Mouse (Mus musculus) lung, postnatal 0 days (tissue): ENCODE results near the gene Snrnp27. TPM values are rescaled to one million over a fixed set of nuclear protein-coding genes. Genes with fewer than 3 reads are reported as not detected.
A peak's percentile ranks its signal among the peaks of the same experiment; 100 is the strongest.

Source experiments
- ATAC-seq: fragments of 200-750 bp; cut with Nextera tagmentation; 2 replicates; pipeline ENCODE4 v1.8.0; 2017; ENCODE audit warnings: moderate library complexity
- DNase-seq: peaks from one replicate; pipeline ENCODE4 v3.0.0-alpha.2; 2016; ENCODE audit warnings: low spot score
- H3K27ac ChIP-seq: fragments of 300-500 bp; sonication (generic); 2 replicates; pipeline ENCODE4 v1.5.1; 2014; ENCODE audit warnings: antibody characterized with exemption, mild to moderate bottlenecking, low read length, mixed read lengths
- H3K27me3 ChIP-seq: fragments of 300-500 bp; sonication (generic); replicated peaks from 2 replicates; pipeline ENCODE4 v1.6.1; 2014; ENCODE audit warnings: low read length, mixed read lengths; ENCODE audit not compliant: insufficient read depth
- H3K36me3 ChIP-seq: fragments of 300-500 bp; sonication (generic); 2 replicates; pipeline ENCODE4 v1.6.1; 2014; ENCODE audit warnings: low read length, mixed read lengths; ENCODE audit not compliant: insufficient read depth
- H3K4me1 ChIP-seq: fragments of 300-500 bp; sonication (generic); 2 replicates; pipeline ENCODE4 v1.6.1; 2014; ENCODE audit warnings: antibody characterized with exemption, low read depth, low read length, mixed read lengths; ENCODE audit not compliant: insufficient read depth
- H3K4me2 ChIP-seq: fragments of 300-500 bp; sonication (generic); replicated peaks from 2 replicates; pipeline ENCODE4 v1.6.1; 2014; ENCODE audit warnings: low read depth, mild to moderate bottlenecking, low read length, moderate library complexity, mixed read lengths
- H3K4me3 ChIP-seq: fragments of 300-500 bp; sonication (generic); 2 replicates; pipeline ENCODE4 v1.5.1; 2014; ENCODE audit warnings: low read depth, low read length
- H3K9ac ChIP-seq: fragments of 300-500 bp; sonication (generic); replicated peaks from 2 replicates; pipeline ENCODE4 v1.6.1; 2014; ENCODE audit warnings: low read depth, mild to moderate bottlenecking
- H3K9me3 ChIP-seq: fragments of 300-500 bp; sonication (generic); 2 replicates; pipeline ENCODE4 v1.6.1; 2016; ENCODE audit warnings: low read length, mixed read lengths
- CTCF ChIP-seq: IDR thresholded peaks from 2 replicates; pipeline ENCODE4 v1.5.1; 2016; ENCODE audit warnings: antibody characterized with exemption, mild to moderate bottlenecking
- EP300 ChIP-seq: IDR thresholded peaks from 2 replicates; pipeline ENCODE4 v1.6.1; 2016; ENCODE audit warnings: antibody characterized with exemption, mild to moderate bottlenecking, control low read depth
- WGBS: fragments of 180-500 bp; shearing (Covaris S2); extraction: QIAGEN DNeasy Blood & Tissue Kit; methylation state at CpG from one replicate; pipeline ENCODE4 v1.1.7; 2014; 5-methylcytosine and 5-hydroxymethylcytosine counted together
- polyA plus RNA-seq: library from polyadenylated mRNA; unstranded; fragments of >200 nt; fragmentation: Nextera tagmentation; extraction: Ambion mirVana; gene quantifications from 2 replicates; pipeline ENCODE4 v1.2.1, GENCODE M21; 2015

The Snrnp27 gene
- polyA plus RNA-seq, 1 experiment from 2014 or later, result 91.2 TPM

DNA sequence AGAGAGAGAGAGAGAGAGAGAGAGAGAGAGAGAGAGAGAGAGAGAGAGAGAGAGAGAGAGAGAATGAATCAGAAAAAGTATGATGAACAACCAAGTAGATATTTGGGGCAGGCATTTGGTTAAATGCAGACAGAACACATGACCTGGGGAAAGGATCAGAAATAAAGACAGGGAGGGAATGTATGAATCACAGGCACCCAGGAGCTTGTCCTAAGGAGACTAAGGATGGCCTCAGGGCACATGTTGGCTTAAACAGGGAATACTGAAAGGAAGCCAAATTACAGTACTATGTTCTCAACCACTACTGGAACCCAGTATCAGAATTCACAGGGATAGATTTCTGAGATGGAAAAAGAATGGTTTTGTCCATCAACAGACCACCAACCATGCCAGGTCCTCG lies 2.6 kb upstream of the Snrnp27 start:
- TF ChIP-seq EP300, result no peak
- TF ChIP-seq CTCF, result no peak
- no peaks in the 10 kb centered on the region for H3K27me3 ChIP-seq
- no peak for DNase-seq
- no peak for ATAC-seq
- no peak overlapping the region for H3K27ac ChIP-seq
- H3K4me3 ChIP-seq, result no peak overlapping the region
- H3K36me3 ChIP-seq, result peaks cover 10% of the 10 kb centered on the region; the same call in 1 of the 2 replicates
- no peaks in the 10 kb centered on the region for H3K9me3 ChIP-seq
- no peak overlapping the region for H3K9ac ChIP-seq
- peaks cover 2% of the 10 kb centered on the region; the same call in 1 of the 2 replicates for H3K4me1 ChIP-seq
- WGBS, result 64% methylated on average over 1 of the region's 1 CpGs
- H3K4me2 ChIP-seq, result no peak overlapping the region

DNA sequence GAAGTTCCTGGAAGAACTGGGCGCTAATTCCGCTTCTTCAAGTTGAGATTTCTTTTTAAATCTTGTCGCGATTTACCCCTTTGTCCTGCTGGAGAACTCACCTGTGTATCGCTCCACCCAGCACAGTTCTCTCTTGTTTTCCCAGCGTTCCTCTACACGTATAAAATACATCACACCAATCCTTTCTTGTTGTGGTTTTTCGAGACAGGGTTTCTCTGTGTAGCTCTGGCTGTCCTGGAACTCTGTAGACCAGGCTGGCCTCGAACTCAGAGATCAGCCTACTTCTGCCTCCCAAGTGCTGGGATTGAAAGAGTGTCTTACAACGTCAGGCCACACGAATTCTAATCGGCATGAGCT lies 311 bp upstream of the Snrnp27 start:
- ATAC-seq (no peak), DNase-seq (no peak)
- Histone ChIP-seq H3K27me3 (no peaks in the 10 kb centered on the region), H3K9ac (peak overlapping the region; percentile 88), H3K36me3 (peaks cover 24% of the 10 kb centered on the region; the same call in 1 of the 2 replicates), H3K4me2 (peak overlapping the region; percentile 76), H3K9me3 (no peaks in the 10 kb centered on the region), H3K27ac (peak overlapping the region; percentile 74), H3K4me1 (peaks cover 2% of the 10 kb centered on the region; the same call in 1 of the 2 replicates), H3K4me3 (peak overlapping the region; percentile 86)
- TF ChIP-seq EP300 (no peak), CTCF (no peak)
- WGBS, result 39% methylated on average over 12 of the region's 12 CpGs

DNA sequence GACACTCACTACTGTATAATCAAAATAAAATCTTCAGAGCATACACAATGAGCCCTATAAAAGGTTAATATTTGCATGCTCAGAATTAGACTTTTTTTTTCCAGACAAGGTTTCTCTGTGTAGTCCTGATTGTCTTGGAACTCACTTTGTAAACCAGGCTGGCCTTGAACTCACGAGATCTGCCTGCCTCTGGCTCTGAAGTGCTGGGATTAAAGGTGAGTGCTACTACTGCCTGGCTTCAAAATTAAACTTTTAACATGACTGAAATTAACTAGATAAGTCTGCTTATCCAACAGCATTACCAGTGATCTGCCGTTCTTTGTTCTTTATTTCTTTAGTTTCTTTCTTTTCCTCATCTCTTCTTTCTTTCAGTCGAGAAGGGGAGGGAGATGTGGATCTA lies 3.0 kb downstream of the Snrnp27 start:
- peaks cover 36% of the 10 kb centered on the region; the same call in 1 of the 2 replicates for H3K36me3 ChIP-seq
- H3K27ac ChIP-seq, result no peak overlapping the region
- no peak overlapping the region for H3K4me2 ChIP-seq
- H3K4me3 ChIP-seq, result no peak overlapping the region
- no peak for TF ChIP-seq EP300
- TF ChIP-seq CTCF, result no peak
- ATAC-seq, result no peak
- H3K9ac ChIP-seq, result no peak overlapping the region
- WGBS, result 89% methylated on average over 3 of the region's 3 CpGs
- H3K4me1 ChIP-seq, result peaks cover 2% of the 10 kb centered on the region; the same call in 1 of the 2 replicates
- H3K9me3 ChIP-seq, result no peaks in the 10 kb centered on the region
- DNase-seq, result no peak
- no peaks in the 10 kb centered on the region for H3K27me3 ChIP-seq

DNA sequence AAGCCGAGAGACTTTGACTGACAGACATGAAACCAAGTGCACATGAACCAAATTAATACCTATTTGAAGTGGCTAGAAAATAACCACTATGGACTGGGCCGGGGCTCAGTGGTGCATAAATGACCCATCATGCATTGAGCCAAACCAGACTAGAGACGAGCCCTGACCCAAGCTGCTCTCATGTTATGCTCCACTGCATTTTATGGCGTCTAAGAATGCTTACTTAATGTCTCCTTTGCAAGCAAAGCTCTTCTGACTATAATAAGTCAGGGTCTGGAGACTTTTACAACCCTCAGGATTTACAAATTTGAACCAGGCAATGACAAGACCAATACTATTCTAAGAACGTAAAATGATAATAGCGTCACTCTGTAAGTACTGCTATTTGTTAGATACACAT lies 6.0 kb downstream of the Snrnp27 start:
- H3K4me2 ChIP-seq, result no peak overlapping the region
- H3K27me3 ChIP-seq, result no peaks in the 10 kb centered on the region
- H3K27ac ChIP-seq, result no peak overlapping the region
- H3K4me3 ChIP-seq, result no peak overlapping the region
- peaks cover 36% of the 10 kb centered on the region; the same call in 1 of the 2 replicates for H3K36me3 ChIP-seq
- H3K9me3 ChIP-seq, result no peaks in the 10 kb centered on the region
- WGBS, result 89% methylated on average over 6 of the region's 6 CpGs
- TF ChIP-seq CTCF, result no peak
- no peak for TF ChIP-seq EP300
- no peak overlapping the region for H3K9ac ChIP-seq
- no peaks in the 10 kb centered on the region for H3K4me1 ChIP-seq
- ATAC-seq (no peak), DNase-seq (no peak)

DNA sequence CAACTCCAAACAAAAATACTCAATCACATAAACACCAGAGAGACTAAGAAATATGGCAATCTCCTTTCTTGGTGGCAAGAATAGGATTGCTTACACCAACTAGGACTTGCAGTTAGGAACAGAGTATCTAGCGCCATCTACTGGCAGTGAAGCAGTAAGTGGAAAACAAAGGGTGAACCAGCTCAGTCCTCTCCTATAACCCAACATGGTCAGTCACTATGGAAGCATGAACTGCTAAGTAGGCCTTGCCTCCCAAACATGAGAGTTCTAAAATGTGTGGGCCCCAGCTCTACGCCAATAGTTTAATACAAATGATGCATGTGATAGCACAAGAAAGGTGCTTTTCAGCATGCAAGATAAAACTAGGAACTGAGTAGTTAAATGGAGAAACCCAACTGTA lies 13.4 kb downstream of the Snrnp27 start:
- H3K27ac ChIP-seq, result peak overlapping the region; percentile 34; the same call in 1 of the 2 replicates
- H3K4me3 ChIP-seq, result no peak overlapping the region
- H3K4me1 ChIP-seq, result peaks cover 12% of the 10 kb centered on the region; the same call in 1 of the 2 replicates
- no peaks in the 10 kb centered on the region for H3K9me3 ChIP-seq
- WGBS, result 22% methylated on average over 2 of the region's 2 CpGs
- peak; percentile 95 for DNase-seq
- no peak overlapping the region for H3K4me2 ChIP-seq
- H3K9ac ChIP-seq, result no peak overlapping the region
- no peaks in the 10 kb centered on the region for H3K27me3 ChIP-seq
- no peak for TF ChIP-seq EP300
- peak; percentile 98 for TF ChIP-seq CTCF
- ATAC-seq, result no peak
- H3K36me3 ChIP-seq, result peaks cover 6% of the 10 kb centered on the region; the same call in 1 of the 2 replicates

DNA sequence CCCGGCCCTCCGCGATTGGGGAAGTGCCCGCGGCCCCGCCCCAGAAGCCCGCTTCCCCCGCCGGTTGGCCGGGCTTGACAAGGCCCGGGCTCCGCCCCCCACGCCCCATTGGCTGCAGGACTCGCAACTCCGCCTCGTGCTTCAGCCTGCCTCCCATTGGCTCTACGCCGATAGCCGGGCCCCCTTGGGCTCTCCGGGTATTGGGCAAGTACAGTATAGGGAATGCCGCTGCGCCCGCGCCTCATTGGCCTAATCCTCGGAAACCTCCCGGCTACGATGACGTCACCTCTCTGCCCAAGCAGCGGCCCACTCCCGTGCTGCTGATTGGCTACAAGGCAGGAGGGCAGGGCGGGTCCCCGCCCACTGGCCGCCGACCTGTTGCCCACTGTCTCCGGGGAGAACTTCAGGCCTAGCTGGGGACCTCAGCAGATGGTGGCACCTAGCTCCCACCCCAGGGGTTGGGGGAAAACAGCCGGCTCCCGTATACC lies 15.0 kb downstream of the Snrnp27 start:
- Histone ChIP-seq H3K4me3 (peak overlapping the region; percentile 99), H3K36me3 (peaks cover 10% of the 10 kb centered on the region; the same call in 1 of the 2 replicates), H3K9me3 (no peaks in the 10 kb centered on the region), H3K27me3 (no peaks in the 10 kb centered on the region), H3K27ac (peak overlapping the region; percentile 90), H3K4me2 (peak overlapping the region; percentile 71), H3K4me1 (peaks cover 12% of the 10 kb centered on the region; the same call in 1 of the 2 replicates), H3K9ac (peak overlapping the region; percentile 51)
- 0 out of 2 replicates have a peak, but pooled peaks have one; percentile 7 for TF ChIP-seq EP300
- TF ChIP-seq CTCF, result no peak
- ATAC-seq (peak; percentile 99), DNase-seq (peak; percentile 100)
- WGBS, result under 1% methylated on average over 22 of the region's 37 CpGs
